Comparison of ENCODE assay signal across 21 mouse cellular contexts in genomic region chr6:82313691-82314090, GRCm38 (mm10).
DNase-seq lines count a peak whose midpoint lies in the region; ATAC-seq lines count a peak whose summit lies in the region.
"Had no signal": no experiment of that assay in that cellular context is flagged by ENCODE, and none has a peak within 500 bp of the region (broad histone marks: within the 10 kb centered on the region; RNA-seq: fewer than 3 reads in every experiment).

No protein-coding gene starts in this region.

- no peak overlapping the region for H3K9ac ChIP-seq in neural tube, embryonic 12.5 days
- no peak overlapping the region for H3K9ac ChIP-seq in neural tube, embryonic 15.5 days (replicated peaks)

- 0 out of 2 replicates have a peak, but pooled peaks have one; percentile 41 for ATAC-seq in neural tube, embryonic 12.5 days (ENCODE audit: low FRiP score, low read depth)
- no peak for ATAC-seq in neural tube, embryonic 15.5 days (ENCODE audit: low FRiP score)
- ATAC-seq: activated CD4-positive, CD25-positive, alpha-beta regulatory T cell, adult 4 months; CD4-positive, CD25-positive, alpha-beta regulatory T cell, adult 4 months; Patski had no signal

- intact Hi-C loops in heart, postnatal 36 days (cut with DNase I): no loop called here

- H3K27me3 ChIP-seq in neural tube, embryonic 12.5 days (replicated peaks): no peaks in the 10 kb centered on the region
- no peaks in the 10 kb centered on the region for H3K27me3 ChIP-seq in neural tube, embryonic 15.5 days (replicated peaks)
- H3K27me3 ChIP-seq: Patski had no signal

- H3K4me3 ChIP-seq in neural tube, embryonic 12.5 days: no peak overlapping the region
- H3K4me3 ChIP-seq in neural tube, embryonic 15.5 days (replicated peaks): no peak overlapping the region

- H3K9me3 ChIP-seq in neural tube, embryonic 12.5 days: no peaks in the 10 kb centered on the region
- H3K9me3 ChIP-seq in neural tube, embryonic 15.5 days (replicated peaks): no peaks in the 10 kb centered on the region
- H3K9me3 ChIP-seq: G1E had no signal

- no peak overlapping the region for H3K4me2 ChIP-seq in neural tube, embryonic 12.5 days (replicated peaks)
- H3K4me2 ChIP-seq in neural tube, embryonic 15.5 days: no peak overlapping the region

- no peaks in the 10 kb centered on the region for H3K36me3 ChIP-seq in neural tube, embryonic 12.5 days
- no peaks in the 10 kb centered on the region for H3K36me3 ChIP-seq in neural tube, embryonic 15.5 days
- H3K36me3 ChIP-seq: G1E had no signal

- H3K27ac ChIP-seq in neural tube, embryonic 12.5 days: no peak overlapping the region
- no peak overlapping the region for H3K27ac ChIP-seq in neural tube, embryonic 15.5 days (replicated peaks)

- no peaks in the 10 kb centered on the region for H3K4me1 ChIP-seq in neural tube, embryonic 12.5 days
- H3K4me1 ChIP-seq in neural tube, embryonic 15.5 days: no peaks in the 10 kb centered on the region

- peak; percentile 9 for DNase-seq in 3T3-L1 (ENCODE audit: low read depth, low spot score)
- peak; percentile 95 for DNase-seq in Muller cell, postnatal 12 days (ENCODE audit: inconsistent ontology term)
- DNase-seq in cerebellum, adult 11 months: no peak
- no peak for DNase-seq in heart, postnatal 36 days
- DNase-seq: adrenal gland, adult 2 months; adrenal gland, adult 8-10 months; adrenal gland, postnatal 10 days; adrenal gland, postnatal 14 days; adrenal gland, postnatal 25 days; adrenal gland, postnatal 36 days; B cell, adult 2 months; cerebellum, adult 11-12 months; cerebellum, adult 18-20 months; cerebellum, adult 8-10 months; cerebellum, adult 9-10 months had no signal

Comparison
In these comparisons a context has a peak if more than half of its experiments do, and no peak if none do; other contexts are left out.
1. DNase-seq: peak in 3T3-L1 (single experiment) and Muller cell, postnatal 12 days (single experiment); none in cerebellum, adult 11 months (single experiment) and heart, postnatal 36 days (0 of 2).